Mouse (Mus musculus): ENCODE results near the gene Nae1. TPM values are rescaled to one million over a fixed set of nuclear protein-coding genes. Genes with fewer than 3 reads are reported as not detected.

Gene Nae1
- polyA plus RNA-seq, 1 experiment: 72.4 TPM

- DNase-seq (ENCODE audit: low read depth): peak; percentile 56
- TF ChIP-seq CTCF (IDR thresholded peaks at IDR 0.05; ENCODE audit: borderline replicate concordance, extremely low read depth, insufficient read depth, insufficient read length) (no peak), POLR2A (IDR thresholded peaks at IDR 0.05; ENCODE audit: borderline replicate concordance, extremely low read depth, insufficient read depth, insufficient read length, poor library complexity, severe bottlenecking) (no peak)
These were observed 16.6 kb downstream of the Nae1 start for GRCm38 (mm10) chr8:104517872-104518271.

- no peak for TF ChIP-seq POLR2A (IDR thresholded peaks at IDR 0.05; ENCODE audit: borderline replicate concordance, extremely low read depth, insufficient read depth, insufficient read length, poor library complexity, severe bottlenecking)
- TF ChIP-seq CTCF (IDR thresholded peaks at IDR 0.05; ENCODE audit: borderline replicate concordance, extremely low read depth, insufficient read depth, insufficient read length): no peak
- DNase-seq (ENCODE audit: low read depth): no peak
These were observed 24.3 kb downstream of the Nae1 start for GRCm38 (mm10) chr8:104510134-104510533.

- DNase-seq (ENCODE audit: low read depth): peak; percentile 36
- no peak for TF ChIP-seq CTCF (IDR thresholded peaks at IDR 0.05; ENCODE audit: borderline replicate concordance, extremely low read depth, insufficient read depth, insufficient read length)
- TF ChIP-seq POLR2A (IDR thresholded peaks at IDR 0.05; ENCODE audit: borderline replicate concordance, extremely low read depth, insufficient read depth, insufficient read length, poor library complexity, severe bottlenecking): no peak
These were observed 25.1 kb downstream of the Nae1 start, which contains the start of gene Terb1 for GRCm38 (mm10) chr8:104509061-104510006. Gene Terb1 (minus strand): TSS chr8:104509910.

GRCm38 (mm10) chr8:104479091-104479490, 55.3 kb downstream of the Nae1 start:
- DNase-seq (ENCODE audit: low read depth): no peak
- no peak for TF ChIP-seq POLR2A (IDR thresholded peaks at IDR 0.05; ENCODE audit: borderline replicate concordance, extremely low read depth, insufficient read depth, insufficient read length, poor library complexity, severe bottlenecking)
- TF ChIP-seq CTCF (IDR thresholded peaks at IDR 0.05; ENCODE audit: borderline replicate concordance, extremely low read depth, insufficient read depth, insufficient read length): no peak

GRCm38 (mm10) chr8:104472465-104472864, 62.0 kb downstream of the Nae1 start:
- no peak for TF ChIP-seq POLR2A (IDR thresholded peaks at IDR 0.05; ENCODE audit: borderline replicate concordance, extremely low read depth, insufficient read depth, insufficient read length, poor library complexity, severe bottlenecking)
- no peak for TF ChIP-seq CTCF (IDR thresholded peaks at IDR 0.05; ENCODE audit: borderline replicate concordance, extremely low read depth, insufficient read depth, insufficient read length)
- DNase-seq (ENCODE audit: low read depth): no peak

GRCm38 (mm10) chr8:104467463-104467862, 67.0 kb downstream of the Nae1 start:
- TF ChIP-seq CTCF (IDR thresholded peaks at IDR 0.05; ENCODE audit: borderline replicate concordance, extremely low read depth, insufficient read depth, insufficient read length) (no peak), POLR2A (IDR thresholded peaks at IDR 0.05; ENCODE audit: borderline replicate concordance, extremely low read depth, insufficient read depth, insufficient read length, poor library complexity, severe bottlenecking) (no peak)
- no peak for DNase-seq (ENCODE audit: low read depth)

Other genes with a start within 250 kb of the Nae1 start
- gene Cmtm2a, start 241.5 kb downstream of the Nae1 start, polyA plus RNA-seq (2012; rRNA removed): not detected in 2 replicates
- not detected in 2 replicates for gene Gm45711, start 224.6 kb downstream of the Nae1 start, polyA plus RNA-seq (2012; rRNA removed)
- gene Cmtm1, start 224.5 kb downstream of the Nae1 start, polyA plus RNA-seq (2012; rRNA removed): 0.08 TPM in 1 of 2 replicates, not detected in the other
- not detected in 2 replicates for gene Gm11020, start 213.1 kb downstream of the Nae1 start, polyA plus RNA-seq (2012; rRNA removed)
- not detected in 2 replicates for gene Cmtm2b, start 212.4 kb downstream of the Nae1 start, polyA plus RNA-seq (2012; rRNA removed)
- 57.5 and 64.9 TPM in 2 replicates for gene Cmtm3, start 195.2 kb downstream of the Nae1 start, polyA plus RNA-seq (2012; rRNA removed)
- gene Cmtm4, start 138.8 kb downstream of the Nae1 start, polyA plus RNA-seq (2012; rRNA removed): 18.3 and 20.8 TPM in 2 replicates
- gene Dync1li2, start 91.6 kb downstream of the Nae1 start, polyA plus RNA-seq (2012; rRNA removed): 89.9 and 110 TPM in 2 replicates
- gene Terb1, start 24.7 kb downstream of the Nae1 start, polyA plus RNA-seq (2012; rRNA removed): 0.38 and 0.57 TPM in 2 replicates
- 1.6 and 1.8 TPM in 2 replicates for gene Car7, start 52 bp upstream of the Nae1 start, polyA plus RNA-seq (2012; rRNA removed)
- gene Pdp2, start 56.8 kb upstream of the Nae1 start, polyA plus RNA-seq (2012; rRNA removed): 6.8 and 9.7 TPM in 2 replicates
- gene Cdh16, start 89.8 kb upstream of the Nae1 start, polyA plus RNA-seq (2012; rRNA removed): not detected in 2 replicates
- gene Rrad, start 96.7 kb upstream of the Nae1 start, polyA plus RNA-seq (2012; rRNA removed): 3.0 and 3.4 TPM in 2 replicates
- gene Ciao2b, start 107.3 kb upstream of the Nae1 start, polyA plus RNA-seq (2012; rRNA removed): 83.3 and 119 TPM in 2 replicates
- gene Ces2a, start 199.4 kb upstream of the Nae1 start, polyA plus RNA-seq (2012; rRNA removed): not detected in 2 replicates